Mouse (Mus musculus) midbrain, embryonic 10.5 days (tissue): ENCODE measurements around the gene Cks2. TPM values are rescaled to one million over a fixed set of nuclear protein-coding genes. Genes with fewer than 3 reads are reported as not detected.

Source experiments
- DNase-seq: peaks from one replicate; pipeline ENCODE4 v3.0.0-alpha.2; 2017; ENCODE audit warnings: low spot score
- H3K27ac ChIP-seq: fragments of 300-500 bp; sonication (generic); replicated peaks from 2 replicates; pipeline ENCODE4 v1.5.1; 2016; ENCODE audit warnings: mild to moderate bottlenecking
- H3K27me3 ChIP-seq: fragments of 300-500 bp; sonication (generic); 2 replicates; pipeline ENCODE4 v1.6.1; 2016; ENCODE audit warnings: low read depth, mild to moderate bottlenecking; ENCODE audit not compliant: poor library complexity, severe bottlenecking
- H3K36me3 ChIP-seq: fragments of 300-500 bp; sonication (generic); 2 replicates; pipeline ENCODE4 v1.6.1; 2016; ENCODE audit warnings: mild to moderate bottlenecking, moderate library complexity
- H3K4me1 ChIP-seq: fragments of 300-500 bp; sonication (generic); 2 replicates; pipeline ENCODE4 v1.6.1; 2016
- H3K4me3 ChIP-seq: fragments of 300-500 bp; sonication (generic); 2 replicates; pipeline ENCODE4 v1.5.1; 2016; ENCODE audit warnings: mild to moderate bottlenecking, moderate library complexity
- H3K9me3 ChIP-seq: fragments of 300-500 bp; sonication (generic); replicated peaks from 2 replicates; pipeline ENCODE4 v1.6.1; 2016; ENCODE audit warnings: mild to moderate bottlenecking
- WGBS: fragments of 180-500 bp; shearing (Covaris S2); methylation state at CpG from one replicate; pipeline ENCODE4 v1.1.7; 2016; 5-methylcytosine and 5-hydroxymethylcytosine counted together
- polyA plus RNA-seq: library from polyadenylated mRNA; unstranded; fragments of >200 nt; fragmentation: Nextera tagmentation; extraction: Ambion mirVana; gene quantifications from 2 replicates; pipeline ENCODE4 v1.2.1, GENCODE M21; 2016

The Cks2 gene
- polyA plus RNA-seq, 1 experiment from 2014 or later: 427 TPM

- no peaks in the 10 kb centered on the region for H3K4me1 ChIP-seq
- DNase-seq: no peak
- H3K9me3 ChIP-seq: no peaks in the 10 kb centered on the region
- peaks cover 21% of the 10 kb centered on the region for H3K36me3 ChIP-seq
- no peak overlapping the region for H3K4me3 ChIP-seq
- no peaks in the 10 kb centered on the region for H3K27me3 ChIP-seq
- 80% methylated on average over 4 of the region's 4 CpGs for WGBS
- no peak overlapping the region for H3K27ac ChIP-seq
Observed at GRCm38 (mm10) chr13:51697897-51698296, 52.9 kb downstream of the Cks2 start.

DNA sequence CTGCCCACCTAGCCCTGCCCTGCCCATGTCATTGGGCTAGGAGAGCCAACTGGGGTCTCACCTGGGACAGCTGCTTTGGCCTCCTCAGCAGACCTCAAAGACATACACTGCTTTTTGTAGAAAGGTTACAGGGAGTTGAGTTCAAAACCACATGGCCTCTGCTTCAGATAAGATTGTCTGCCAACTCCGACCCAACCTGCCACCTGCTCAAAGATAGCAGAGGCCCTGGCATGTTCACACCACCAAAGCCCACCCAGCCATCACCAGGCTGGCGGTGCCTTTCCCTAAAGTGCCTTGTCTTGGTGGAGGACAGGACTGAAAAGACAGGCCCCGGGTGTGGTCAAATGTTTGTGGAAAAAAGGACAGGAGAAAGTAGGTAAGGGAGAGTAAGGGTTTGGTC, 53.3 kb downstream of the Cks2 start:
- Histone ChIP-seq H3K9me3 (no peaks in the 10 kb centered on the region), H3K4me3 (no peak overlapping the region), H3K27me3 (no peaks in the 10 kb centered on the region), H3K27ac (no peak overlapping the region), H3K4me1 (no peaks in the 10 kb centered on the region), H3K36me3 (peaks cover 25% of the 10 kb centered on the region)
- DNase-seq: no peak
- WGBS: 94% methylated on average over 3 of the region's 3 CpGs

Other genes starting within 250 kb of the Cks2 start
- 47.5 and 53.4 TPM in 2 replicates for gene S1pr3, start 236.6 kb upstream of the Cks2 start, polyA plus RNA-seq
- 2.8 and 3.6 TPM in 2 replicates for gene Shc3, start 75.8 kb upstream of the Cks2 start, polyA plus RNA-seq
- gene Secisbp2, start 6.5 kb downstream of the Cks2 start, polyA plus RNA-seq: 32.0 and 35.8 TPM in 2 replicates
- gene Sema4d, start 148.5 kb downstream of the Cks2 start, polyA plus RNA-seq: 5.6 and 5.9 TPM in 2 replicates
- gene Gadd45g, start 201.4 kb downstream of the Cks2 start, polyA plus RNA-seq: 192 and 243 TPM in 2 replicates